ENCODE assay signal across 15 mouse cellular contexts in the genomic region with DNA sequence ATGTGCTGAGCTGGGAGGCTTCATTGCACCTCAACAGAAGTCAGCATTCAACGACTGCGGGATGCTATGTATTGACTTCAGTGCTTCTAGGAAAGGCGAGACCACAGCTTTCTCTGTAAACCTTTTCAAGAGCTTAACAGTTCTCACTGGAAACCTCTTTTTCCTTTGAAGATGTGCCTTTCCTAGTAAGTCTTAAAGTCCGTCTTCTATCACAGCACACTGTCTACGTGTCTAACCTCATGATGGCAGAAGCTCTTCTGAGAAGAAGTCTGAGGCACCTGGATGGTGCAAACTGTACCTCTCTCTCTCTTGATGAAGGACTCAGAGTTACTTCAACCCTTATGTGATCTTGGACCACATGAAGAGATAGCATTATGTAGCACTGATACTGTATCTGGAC.
DNase-seq lines count a peak whose midpoint lies in the region; ATAC-seq lines count a peak whose summit lies in the region.
"Had no signal": no experiment of that assay in that cellular context is flagged by ENCODE, and none has a peak within 500 bp of the region (broad histone marks: within the 10 kb centered on the region; RNA-seq: fewer than 3 reads in every experiment).

No protein-coding gene starts in this region.

- peak; percentile 30 for ATAC-seq in activated CD4-positive, CD25-positive, alpha-beta regulatory T cell, adult 4 months
- ATAC-seq: forebrain, embryonic 15.5 days; hindbrain, postnatal 0 days; intestine, embryonic 16.5 days had no signal

- DNase-seq in CD4-positive helper T cell, adult 2 months (ENCODE audit: low read depth, low spot score): peak; percentile 64
- DNase-seq in CD4-positive, CD25-positive, alpha-beta regulatory T cell, adult 2 months (ENCODE audit: low read depth, low spot score): peak; percentile 63
- peak; percentile 70 for DNase-seq in naive thymus-derived CD4-positive, alpha-beta T cell, adult 2 months (ENCODE audit: low read depth)
- DNase-seq in cerebellum, postnatal 36 days: no peak
- no peak for DNase-seq in layer of hippocampus, postnatal 14 days (ENCODE audit: low spot score in 2 of 2)
- DNase-seq: adrenal gland, postnatal 10 days; cerebellum, adult 11 months; cerebellum, adult 8-10 months; cerebellum, postnatal 14 days; gastrocnemius, postnatal 36 days; heart, adult 18-20 months had no signal

Comparison
In these comparisons a context has a peak if more than half of its experiments do, and no peak if none do; other contexts are left out.
1. DNase-seq: peak in CD4-positive helper T cell, adult 2 months (single experiment), CD4-positive, CD25-positive, alpha-beta regulatory T cell, adult 2 months (single experiment) and naive thymus-derived CD4-positive, alpha-beta T cell, adult 2 months (single experiment); none in cerebellum, postnatal 36 days (0 of 2) and layer of hippocampus, postnatal 14 days (0 of 2).